Mouse (Mus musculus): ENCODE measurements at regions not wholly inside any gene's neighbourhood (a gene's known extent, or its start where the extent isn't known, plus 50 kb on each side); places are given as distances from the start of the nearest gene placed in this dataset.

- no peaks in the 10 kb centered on the region for H3K36me3 ChIP-seq (replicated peaks)
- H3K9ac ChIP-seq: no peak overlapping the region
- no peak overlapping the region for H3K4me3 ChIP-seq (replicated peaks)
- ATAC-seq (ENCODE audit: low FRiP score): no peak
- no peak overlapping the region for H3K27ac ChIP-seq
- peaks cover 1% of the 10 kb centered on the region for H3K4me1 ChIP-seq
- no peaks in the 10 kb centered on the region for H3K27me3 ChIP-seq
- H3K4me2 ChIP-seq: no peak overlapping the region
- 89% methylated on average over 2 of the region's 2 CpGs for WGBS
- peaks cover 3% of the 10 kb centered on the region; the same call in 1 of the 2 replicates for H3K9me3 ChIP-seq
Observed at GRCm38 (mm10) chr2:128503136-128503935, 87.7 kb upstream of the Spdye4c start.

DNA sequence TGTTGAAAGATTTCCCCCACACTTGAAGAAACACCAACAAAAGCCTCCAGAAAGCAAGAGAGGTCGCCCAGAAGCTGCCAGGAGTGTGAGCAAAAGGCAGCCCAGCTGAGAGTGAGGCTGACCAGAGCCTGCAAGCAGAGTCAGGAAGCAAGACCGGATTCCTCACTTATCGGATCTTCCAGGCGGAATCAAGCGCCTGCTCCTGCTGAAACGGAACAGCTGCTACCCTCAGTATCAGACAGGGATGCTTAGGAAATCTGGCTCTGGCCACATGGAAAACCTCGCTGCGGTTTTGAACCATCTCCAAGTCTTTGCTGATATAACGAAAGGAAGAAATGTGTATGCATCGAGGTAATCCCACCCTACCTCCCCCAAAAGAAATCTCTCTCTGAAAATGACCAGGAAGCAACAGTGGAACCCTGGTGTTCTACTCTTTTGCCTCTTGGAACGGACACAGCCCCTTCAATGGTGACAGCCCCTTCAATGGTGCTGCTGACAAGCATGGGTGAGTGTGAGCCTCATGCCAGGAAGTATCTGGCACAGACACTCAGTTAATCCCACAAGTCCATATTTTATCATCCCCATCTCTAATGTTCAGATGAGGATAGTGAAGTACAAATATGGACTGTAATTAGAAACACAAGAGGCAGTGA is 83.3 kb upstream of the Spdye4c start:
- Histone ChIP-seq H3K4me1 (no peaks in the 10 kb centered on the region), H3K9ac (no peak overlapping the region), H3K4me2 (no peak overlapping the region), H3K9me3 (no peaks in the 10 kb centered on the region), H3K4me3 (replicated peaks) (no peak overlapping the region), H3K36me3 (replicated peaks) (no peaks in the 10 kb centered on the region), H3K27me3 (no peaks in the 10 kb centered on the region), H3K27ac (no peak overlapping the region)
- WGBS: 68% methylated on average over 11 of the region's 11 CpGs
- ATAC-seq (ENCODE audit: low FRiP score): no peak

- Histone ChIP-seq H3K9ac (no peak overlapping the region), H3K4me2 (no peak overlapping the region), H3K9me3 (no peaks in the 10 kb centered on the region), H3K27me3 (no peaks in the 10 kb centered on the region), H3K36me3 (replicated peaks) (no peaks in the 10 kb centered on the region), H3K4me1 (no peaks in the 10 kb centered on the region), H3K4me3 (replicated peaks) (no peak overlapping the region), H3K27ac (no peak overlapping the region)
- 75% methylated on average over 2 of the region's 2 CpGs for WGBS
- ATAC-seq (ENCODE audit: low FRiP score): no peak
Observed at GRCm38 (mm10) chr2:128508244-128508605, 82.8 kb upstream of the Spdye4c start.

GRCm38 (mm10) chr2:128511291-128511690 is 79.7 kb upstream of the Spdye4c start:
- 81% methylated on average over 6 of the region's 6 CpGs for WGBS
- no peak overlapping the region for H3K4me2 ChIP-seq

GRCm38 (mm10) chr2:128512852-128513251 is 78.2 kb upstream of the Spdye4c start:
- Histone ChIP-seq H3K9ac (no peak overlapping the region), H3K4me1 (no peaks in the 10 kb centered on the region), H3K36me3 (replicated peaks) (no peaks in the 10 kb centered on the region), H3K9me3 (no peaks in the 10 kb centered on the region), H3K27me3 (no peaks in the 10 kb centered on the region), H3K4me3 (replicated peaks) (no peak overlapping the region), H3K4me2 (no peak overlapping the region), H3K27ac (no peak overlapping the region)
- WGBS: 80% methylated on average over 6 of the region's 6 CpGs
- no peak for ATAC-seq (ENCODE audit: low FRiP score)

More at GRCm38 (mm10) chr2:128511291-128511690, 79.7 kb upstream of the Spdye4c start:
- Histone ChIP-seq H3K4me1 (no peaks in the 10 kb centered on the region), H3K9me3 (no peaks in the 10 kb centered on the region), H3K4me3 (replicated peaks) (no peak overlapping the region), H3K27me3 (no peaks in the 10 kb centered on the region), H3K9ac (no peak overlapping the region), H3K36me3 (replicated peaks) (no peaks in the 10 kb centered on the region), H3K27ac (no peak overlapping the region)
- no peak for ATAC-seq (ENCODE audit: low FRiP score)

GRCm38 (mm10) chr2:128514463-128515290 is 76.3 kb upstream of the Spdye4c start:
- Histone ChIP-seq H3K4me3 (replicated peaks) (no peak overlapping the region), H3K36me3 (replicated peaks) (no peaks in the 10 kb centered on the region), H3K4me1 (no peaks in the 10 kb centered on the region), H3K4me2 (no peak overlapping the region), H3K27me3 (no peaks in the 10 kb centered on the region), H3K9ac (no peak overlapping the region), H3K9me3 (no peaks in the 10 kb centered on the region), H3K27ac (no peak overlapping the region)
- ATAC-seq (ENCODE audit: low FRiP score): no peak
- 90% methylated on average over 17 of the region's 17 CpGs for WGBS

DNA sequence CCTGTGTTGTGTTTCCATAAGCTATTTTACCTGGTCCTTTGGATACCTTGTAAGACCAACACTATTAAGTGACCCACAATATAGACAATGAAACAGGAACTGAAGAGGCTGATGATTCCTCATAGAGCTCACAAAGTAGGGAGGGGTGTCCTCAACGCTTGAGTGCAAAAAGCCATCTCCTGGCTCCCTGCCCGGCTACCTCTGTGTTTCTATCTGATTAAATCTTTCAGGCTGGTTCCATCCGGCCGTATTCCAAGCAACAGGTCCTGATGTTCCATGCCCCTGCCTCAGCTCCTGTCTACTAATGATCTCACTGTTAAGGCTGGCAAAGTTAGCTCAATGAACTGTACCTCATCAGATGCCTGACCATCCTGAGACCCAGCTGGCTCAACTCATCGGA is 75.3 kb upstream of the Spdye4c start:
- Histone ChIP-seq H3K27me3 (no peaks in the 10 kb centered on the region), H3K4me2 (no peak overlapping the region), H3K27ac (no peak overlapping the region), H3K36me3 (replicated peaks) (no peaks in the 10 kb centered on the region), H3K9me3 (no peaks in the 10 kb centered on the region), H3K4me3 (replicated peaks) (no peak overlapping the region), H3K9ac (no peak overlapping the region), H3K4me1 (no peaks in the 10 kb centered on the region)
- 88% methylated on average over 5 of the region's 5 CpGs for WGBS
- no peak for ATAC-seq (ENCODE audit: low FRiP score)

- WGBS: 89% methylated on average over 9 of the region's 9 CpGs
- Histone ChIP-seq H3K9ac (no peak overlapping the region), H3K4me3 (replicated peaks) (no peak overlapping the region), H3K4me2 (no peak overlapping the region), H3K36me3 (replicated peaks) (no peaks in the 10 kb centered on the region), H3K9me3 (no peaks in the 10 kb centered on the region), H3K4me1 (no peaks in the 10 kb centered on the region), H3K27me3 (no peaks in the 10 kb centered on the region), H3K27ac (no peak overlapping the region)
- ATAC-seq (ENCODE audit: low FRiP score): no peak
Observed at GRCm38 (mm10) chr2:128516694-128517093, 74.3 kb upstream of the Spdye4c start.

DNA sequence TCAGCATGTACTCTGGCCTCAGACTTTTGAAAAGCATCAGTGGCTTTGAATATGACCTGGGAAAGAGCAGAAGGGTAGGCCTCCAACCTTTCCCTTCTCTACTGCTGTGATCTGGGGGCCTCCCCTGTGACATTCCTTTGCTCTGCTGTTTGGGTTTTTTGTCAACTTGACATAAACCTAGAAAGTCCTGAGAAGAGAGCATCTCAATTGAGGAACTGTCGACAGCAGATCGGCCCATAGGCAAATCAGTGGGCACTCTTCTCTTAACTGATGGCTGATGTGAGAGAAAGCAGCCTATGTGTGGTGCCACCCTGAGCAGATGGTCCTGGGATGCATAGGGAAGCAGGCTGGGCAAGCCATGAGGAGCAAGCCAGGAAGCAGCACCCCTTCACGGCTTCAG is 72.9 kb upstream of the Spdye4c start:
- H3K4me3 ChIP-seq (replicated peaks): no peak overlapping the region
- H3K9ac ChIP-seq: no peak overlapping the region
- no peak overlapping the region for H3K27ac ChIP-seq
- H3K9me3 ChIP-seq: no peaks in the 10 kb centered on the region
- H3K4me1 ChIP-seq: no peaks in the 10 kb centered on the region
- no peak for ATAC-seq (ENCODE audit: low FRiP score)
- no peak overlapping the region for H3K4me2 ChIP-seq
- H3K27me3 ChIP-seq: no peaks in the 10 kb centered on the region
- no peaks in the 10 kb centered on the region for H3K36me3 ChIP-seq (replicated peaks)
- 95% methylated on average over 3 of the region's 3 CpGs for WGBS

GRCm38 (mm10) chr2:128521701-128522443 is 69.1 kb upstream of the Spdye4c start:
- no peaks in the 10 kb centered on the region for H3K9me3 ChIP-seq
- H3K27ac ChIP-seq: no peak overlapping the region
- 72% methylated on average over 4 of the region's 4 CpGs for WGBS
- no peaks in the 10 kb centered on the region for H3K27me3 ChIP-seq
- no peaks in the 10 kb centered on the region for H3K36me3 ChIP-seq (replicated peaks)
- no peak overlapping the region for H3K4me3 ChIP-seq (replicated peaks)
- ATAC-seq (ENCODE audit: low FRiP score): no peak
- H3K9ac ChIP-seq: no peak overlapping the region
- H3K4me2 ChIP-seq: no peak overlapping the region
- H3K4me1 ChIP-seq: no peaks in the 10 kb centered on the region

DNA sequence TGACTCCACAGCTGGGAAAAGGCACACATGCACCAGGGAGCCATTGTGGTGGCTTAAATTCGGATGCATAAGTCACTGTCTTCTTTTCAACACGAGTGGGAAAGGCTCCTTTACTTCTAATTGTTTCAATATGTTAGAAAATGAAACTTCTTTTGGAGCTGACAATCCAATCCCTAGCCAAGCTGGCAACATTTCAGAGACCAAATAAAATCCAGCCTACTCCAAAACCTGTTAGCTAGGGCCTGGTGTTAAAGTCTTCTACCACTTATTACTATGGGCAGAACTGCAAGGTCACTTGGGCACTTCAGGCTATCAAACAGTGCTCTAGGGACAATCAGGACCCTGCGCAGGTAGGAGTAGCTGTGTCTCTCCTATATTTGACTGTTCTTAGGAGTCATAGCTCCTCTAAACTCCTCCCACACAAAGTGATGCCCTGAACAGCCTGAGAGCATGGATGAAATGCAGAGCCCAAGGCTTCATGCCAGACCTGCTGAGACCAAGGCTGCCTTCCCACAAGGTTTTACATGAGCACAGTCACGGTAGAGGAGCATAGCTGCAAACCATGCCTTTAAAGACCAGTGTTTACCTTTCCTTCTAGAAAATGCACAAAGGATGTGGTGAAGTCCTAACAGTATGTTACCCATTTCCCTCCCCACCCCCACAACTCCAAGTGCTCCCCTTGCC is 67.4 kb upstream of the Spdye4c start:
- no peak overlapping the region for H3K9ac ChIP-seq
- H3K27ac ChIP-seq: no peak overlapping the region
- no peaks in the 10 kb centered on the region for H3K4me1 ChIP-seq
- 82% methylated on average over 4 of the region's 4 CpGs for WGBS
- no peaks in the 10 kb centered on the region for H3K36me3 ChIP-seq (replicated peaks)
- no peak overlapping the region for H3K4me3 ChIP-seq (replicated peaks)
- H3K27me3 ChIP-seq: no peaks in the 10 kb centered on the region
- no peak overlapping the region for H3K4me2 ChIP-seq
- no peak for ATAC-seq (ENCODE audit: low FRiP score)
- no peaks in the 10 kb centered on the region for H3K9me3 ChIP-seq

All from forebrain, embryonic 12.5 days (tissue).